Mouse (Mus musculus) ES-E14 (cell line): ENCODE data around the gene Krtap2-4. TPM values are rescaled to one million over a fixed set of nuclear protein-coding genes. Genes with fewer than 3 reads are reported as not detected.

ENCODE experiments used
- DNase-seq: peaks from one replicate; pipeline ENCODE4 v3.0.0-alpha.2; 2013; ENCODE audit warnings: low read depth, low spot score
- H3K27ac ChIP-seq: 2 replicates; pipeline ENCODE4 v1.5.1; 2012; ENCODE audit warnings: low read depth, mild to moderate bottlenecking, low read length, moderate library complexity, mixed read lengths; ENCODE audit not compliant: poor library complexity, insufficient read depth, severe bottlenecking
- H3K36me3 ChIP-seq: 2 replicates; pipeline ENCODE4 v1.6.1; 2012; ENCODE audit warnings: mild to moderate bottlenecking, low read length, moderate library complexity, mixed read lengths; ENCODE audit not compliant: control insufficient read depth, poor library complexity, insufficient read depth, severe bottlenecking
- H3K4me1 ChIP-seq, 2 experiments: fragments of 150-350 bp in 1 of 2; sonication (generic) in 1 of 2; 2 replicates each; pipeline ENCODE4 v1.6.1; 2012; ENCODE audit warnings: low read length in 2 of 2, mild to moderate bottlenecking in 1 of 2, mixed read lengths in 1 of 2; ENCODE audit not compliant: control insufficient read depth in 2 of 2, insufficient read depth in 2 of 2, poor library complexity in 1 of 2
- H3K4me3 ChIP-seq, 2 experiments: fragments of 150-350 bp in 1 of 2; sonication (generic) in 1 of 2; 2 replicates each; pipeline ENCODE4 v1.5.1; 2012; ENCODE audit warnings: low read length in 2 of 2, low read depth in 1 of 2, mild to moderate bottlenecking in 1 of 2, mixed read lengths in 1 of 2; ENCODE audit not compliant: insufficient read depth in 1 of 2, poor library complexity in 1 of 2, severe bottlenecking in 1 of 2
- H3K9ac ChIP-seq: 2 replicates; pipeline ENCODE4 v1.6.1; 2012; ENCODE audit warnings: low read depth, mild to moderate bottlenecking, low read length, mixed read lengths; ENCODE audit not compliant: poor library complexity, insufficient read depth, severe bottlenecking
- H3K9me3 ChIP-seq: fragments of 150-350 bp; sonication (generic); 2 replicates; pipeline ENCODE4 v1.6.1; 2012; ENCODE audit warnings: low read depth, mild to moderate bottlenecking, low read length; ENCODE audit not compliant: control insufficient read depth, insufficient read depth
- CHD2 ChIP-seq: IDR thresholded peaks from 2 replicates; pipeline ENCODE4 v1.6.1; 2014; ENCODE audit warnings: mild to moderate bottlenecking, low read depth, low read length, inconsistent platforms
- HCFC1 ChIP-seq: IDR thresholded peaks from 2 replicates; pipeline ENCODE4 v1.6.1; 2012; ENCODE audit warnings: low read length, inconsistent platforms, borderline replicate concordance; ENCODE audit not compliant: insufficient read depth
- MAFK ChIP-seq: IDR thresholded peaks from 2 replicates; pipeline ENCODE4 v1.6.1; 2014; ENCODE audit warnings: mild to moderate bottlenecking, low read depth, low read length, inconsistent platforms; ENCODE audit not compliant: insufficient read depth
- ZC3H11A ChIP-seq: IDR thresholded peaks from 2 replicates; pipeline ENCODE4 v1.6.1; 2012; ENCODE audit warnings: low read depth, mild to moderate bottlenecking, inconsistent platforms, low read length, borderline replicate concordance
- ZNF384 ChIP-seq: IDR thresholded peaks from 2 replicates; pipeline ENCODE4 v1.6.1; 2012; ENCODE audit warnings: low read depth, low read length, inconsistent platforms
- in situ Hi-C, 2 experiments: fragments of 600-800 bp; cut with MboI; formaldehyde crosslinking; loops; one replicate each; pipeline ENCODE4 v1.15.1; 2025; ENCODE audit warnings: low sequenced_read_pairs in 2 of 2, inconsistent platforms in 1 of 2; ENCODE audit not compliant: unreplicated experiment in 2 of 2
- total RNA-seq: library from RNA; depleted of rRNA; stranded (reverse); fragments of 300-350 nt; gene quantifications from 2 replicates; pipeline ENCODE4 v1.2.3, GENCODE M21; 2012; rRNA removed

Gene Krtap2-4
- total RNA-seq, 1 experiment: not detected

GRCm38 (mm10) chr11:99580636-99581035 lies 34.0 kb downstream of the Krtap2-4 start, which contains the start of gene Krtap1-5:
TSS of gene Krtap1-5 (minus strand) at chr11:99581016.
- Histone ChIP-seq H3K27ac (no peak within 1 kb of the TSS), H3K36me3 (no peaks in the 10 kb centered on the region), H3K4me1 (no peaks in the 10 kb centered on the region), H3K9ac (no peak within 1 kb of the TSS), H3K4me3 (no peak within 1 kb of the TSS), H3K9me3 (no peaks in the 10 kb centered on the region)
- in situ Hi-C loops: no loop called here
- TF ChIP-seq CHD2: no peak
- TF ChIP-seq MAFK: no peak
- no peak for TF ChIP-seq ZC3H11A
- TF ChIP-seq HCFC1: no peak
- no peak for TF ChIP-seq ZNF384
- DNase-seq: no peak

- Histone ChIP-seq H3K9ac (no peak overlapping the region; the same call in 1 of the 2 replicates), H3K27ac (no peak overlapping the region), H3K9me3 (no peaks in the 10 kb centered on the region), H3K36me3 (no peaks in the 10 kb centered on the region), H3K4me1 (no peaks in the 10 kb centered on the region), H3K4me3 (no peak overlapping the region)
- TF ChIP-seq MAFK (no peak), HCFC1 (no peak), ZNF384 (no peak), ZC3H11A (no peak), CHD2 (no peak)
- peak; percentile 58 for DNase-seq
- in situ Hi-C loops: no loop called here
Measured at GRCm38 (mm10) chr11:99574106-99574505, 40.5 kb downstream of the Krtap2-4 start.

- Histone ChIP-seq H3K9ac (no peak overlapping the region), H3K27ac (no peak overlapping the region), H3K4me1 (no peaks in the 10 kb centered on the region), H3K9me3 (no peaks in the 10 kb centered on the region), H3K36me3 (no peaks in the 10 kb centered on the region), H3K4me3 (no peak overlapping the region)
- in situ Hi-C loops: no loop called here
- no peak for TF ChIP-seq ZC3H11A
- TF ChIP-seq MAFK: no peak
- no peak for TF ChIP-seq ZNF384
- TF ChIP-seq HCFC1: no peak
- TF ChIP-seq CHD2: no peak
- no peak for DNase-seq
Measured at GRCm38 (mm10) chr11:99573164-99573563, 41.5 kb downstream of the Krtap2-4 start.

GRCm38 (mm10) chr11:99566530-99566929 lies 48.1 kb downstream of the Krtap2-4 start, which contains the start of gene Krtap3-1:
TSS of gene Krtap3-1 (minus strand) at chr11:99566630.
- Histone ChIP-seq H3K9me3 (no peaks in the 10 kb centered on the region), H3K4me3 (no peak within 1 kb of the TSS), H3K9ac (no peak within 1 kb of the TSS), H3K36me3 (no peaks in the 10 kb centered on the region), H3K27ac (no peak within 1 kb of the TSS), H3K4me1 (no peaks in the 10 kb centered on the region)
- no peak for TF ChIP-seq ZNF384
- TF ChIP-seq CHD2: no peak
- no peak for TF ChIP-seq MAFK
- TF ChIP-seq ZC3H11A: no peak
- TF ChIP-seq HCFC1: no peak
- DNase-seq: no peak
- in situ Hi-C loops: no loop called here

Other genes with a start within 250 kb of the Krtap2-4 start
- 0.18 and 0.32 TPM in 2 replicates for gene Krt28, start 239.9 kb downstream of the Krtap2-4 start, total RNA-seq
- gene Krt10, start 225.5 kb downstream of the Krtap2-4 start, total RNA-seq: 0.53 and 2.8 TPM in 2 replicates
- 0.37 and 0.49 TPM in 2 replicates for gene Krt12, start 192.6 kb downstream of the Krtap2-4 start, total RNA-seq
- gene Krt20, start 176.7 kb downstream of the Krtap2-4 start, total RNA-seq: 1.8 and 2.4 TPM in 2 replicates
- gene Krt23, start 121.7 kb downstream of the Krtap2-4 start, total RNA-seq: 0.16 and 0.18 TPM in 2 replicates
- gene Krt39, start 93.5 kb downstream of the Krtap2-4 start, total RNA-seq: not detected in 2 replicates
- not detected in 2 replicates for gene Krt40, start 71.7 kb downstream of the Krtap2-4 start, total RNA-seq
- gene Krtap3-3, start 64.0 kb downstream of the Krtap2-4 start, total RNA-seq: not detected in 2 replicates
- not detected in 2 replicates for gene Krtap3-2, start 58.0 kb downstream of the Krtap2-4 start, total RNA-seq
- not detected in 2 replicates for gene Gm11939, start 55.4 kb downstream of the Krtap2-4 start, total RNA-seq
- gene Krtap3-1, start 48.2 kb downstream of the Krtap2-4 start, total RNA-seq: not detected in 2 replicates
- not detected in 2 replicates for gene Krtap1-5, start 33.8 kb downstream of the Krtap2-4 start, total RNA-seq
- gene Krtap1-4, start 31.2 kb downstream of the Krtap2-4 start, total RNA-seq: not detected in 2 replicates
- gene Krtap1-3, start 23.5 kb downstream of the Krtap2-4 start, total RNA-seq: not detected in 2 replicates
- gene Krtap9-3, start 16.7 kb downstream of the Krtap2-4 start, total RNA-seq: not detected in 2 replicates
- gene Gm11938, start 11.5 kb downstream of the Krtap2-4 start, total RNA-seq: not detected in 2 replicates
- not detected in 2 replicates for gene Gm11937, start 4.7 kb downstream of the Krtap2-4 start, total RNA-seq
- not detected in 2 replicates for gene Gm11562, start 5.6 kb upstream of the Krtap2-4 start, total RNA-seq
- not detected in 2 replicates for gene Krtap4-1, start 13.4 kb upstream of the Krtap2-4 start, total RNA-seq
- not detected in 2 replicates for gene Krtap4-2, start 20.2 kb upstream of the Krtap2-4 start, total RNA-seq
- not detected in 2 replicates for gene Krtap4-7, start 29.2 kb upstream of the Krtap2-4 start, total RNA-seq
- gene Gm11555, start 35.4 kb upstream of the Krtap2-4 start, total RNA-seq: not detected in 2 replicates
- not detected in 2 replicates for gene Gm11563, start 44.1 kb upstream of the Krtap2-4 start, total RNA-seq
- not detected in 2 replicates for gene Krtap4-6, start 51.1 kb upstream of the Krtap2-4 start, total RNA-seq
- not detected in 2 replicates for gene Gm14190, start 75.9 kb upstream of the Krtap2-4 start, total RNA-seq
- gene Gm14180, start 119.4 kb upstream of the Krtap2-4 start, total RNA-seq: not detected in 2 replicates
- not detected in 2 replicates for gene Gm11595, start 158.1 kb upstream of the Krtap2-4 start, total RNA-seq
- gene Krtap4-8, start 165.9 kb upstream of the Krtap2-4 start, total RNA-seq: not detected in 2 replicates
- gene Krtap4-9, start 170.4 kb upstream of the Krtap2-4 start, total RNA-seq: not detected in 2 replicates
- not detected in 2 replicates for gene Gm11596, start 178.6 kb upstream of the Krtap2-4 start, total RNA-seq
- not detected in 2 replicates for gene Gm11569, start 184.1 kb upstream of the Krtap2-4 start, total RNA-seq
- not detected in 2 replicates for gene Gm11554, start 189.6 kb upstream of the Krtap2-4 start, total RNA-seq
- 1.3 and 1.5 TPM in 2 replicates for gene Krtap4-13, start 195.0 kb upstream of the Krtap2-4 start, total RNA-seq
- gene Gm11564, start 200.8 kb upstream of the Krtap2-4 start, total RNA-seq: 0.89 and 1.4 TPM in 2 replicates
- gene 2300003K06Rik, start 223.2 kb upstream of the Krtap2-4 start, total RNA-seq: not detected in 2 replicates
- gene Krtap4-16, start 236.8 kb upstream of the Krtap2-4 start, total RNA-seq: not detected in 2 replicates
- not detected in 2 replicates for gene Gm11568, start 243.1 kb upstream of the Krtap2-4 start, total RNA-seq
- gene Gm11559, start 249.6 kb upstream of the Krtap2-4 start, total RNA-seq: not detected in 2 replicates